Mouse (Mus musculus) intestine, embryonic 14.5 days (tissue): ENCODE data around the gene 2810004N23Rik. TPM values are rescaled to one million over a fixed set of nuclear protein-coding genes. Genes with fewer than 3 reads are reported as not detected.

Experiments
- ATAC-seq: fragments of 200-750 bp; cut with Nextera tagmentation; replicated peaks from 2 replicates; pipeline ENCODE4 v1.8.0; 2017; ENCODE audit warnings: low read depth, moderate number of reproducible peaks, moderate TSS enrichment, moderate library complexity; ENCODE audit not compliant: low FRiP score, low TSS enrichment
- DNase-seq: peaks from one replicate; pipeline ENCODE4 v3.0.0-alpha.2; 2018; ENCODE audit warnings: low spot score
- H3K27ac ChIP-seq: fragments of 300-500 bp; sonication (generic); 2 replicates; pipeline ENCODE4 v1.5.1; 2014; ENCODE audit warnings: low read depth, mild to moderate bottlenecking, control low read depth
- H3K27me3 ChIP-seq: fragments of 300-500 bp; sonication (generic); replicated peaks from 2 replicates; pipeline ENCODE4 v1.6.1; 2014; ENCODE audit warnings: low read length, control low read depth; ENCODE audit not compliant: control insufficient read depth, insufficient read depth
- H3K36me3 ChIP-seq: fragments of 300-500 bp; sonication (generic); 2 replicates; pipeline ENCODE4 v1.6.1; 2014; ENCODE audit warnings: low read length, control low read depth; ENCODE audit not compliant: control insufficient read depth, insufficient read depth
- H3K4me1 ChIP-seq: fragments of 300-500 bp; sonication (generic); replicated peaks from 2 replicates; pipeline ENCODE4 v1.6.1; 2014; ENCODE audit warnings: low read length, control low read depth, mixed read lengths; ENCODE audit not compliant: control insufficient read depth, insufficient read depth
- H3K4me2 ChIP-seq: fragments of 300-500 bp; sonication (generic); 2 replicates; pipeline ENCODE4 v1.6.1; 2014; ENCODE audit warnings: low read length
- H3K4me3 ChIP-seq: fragments of 300-500 bp; sonication (generic); 2 replicates; pipeline ENCODE4 v1.5.1; 2014; ENCODE audit warnings: low read depth, low read length, control low read depth, mixed read lengths
- H3K9ac ChIP-seq: fragments of 300-500 bp; sonication (generic); 2 replicates; pipeline ENCODE4 v1.6.1; 2014; ENCODE audit warnings: mild to moderate bottlenecking, low read length
- H3K9me3 ChIP-seq: fragments of 300-500 bp; sonication (generic); 2 replicates; pipeline ENCODE4 v1.6.1; 2016; ENCODE audit warnings: low read length, control low read depth; ENCODE audit not compliant: control insufficient read depth
- WGBS: fragments of 180-500 bp; shearing (Covaris S2); extraction: QIAGEN DNeasy Blood & Tissue Kit; methylation state at CpG from one replicate; pipeline ENCODE4 v1.1.7; 2014; 5-methylcytosine and 5-hydroxymethylcytosine counted together
- polyA plus RNA-seq: library from polyadenylated mRNA; unstranded; fragments of >200 nt; fragmentation: Nextera tagmentation; extraction: Ambion mirVana; gene quantifications from 2 replicates; pipeline ENCODE4 v1.2.1, GENCODE M21; 2014

Gene 2810004N23Rik
- polyA plus RNA-seq, 1 experiment from 2014 or later = 45.2 TPM

DNA sequence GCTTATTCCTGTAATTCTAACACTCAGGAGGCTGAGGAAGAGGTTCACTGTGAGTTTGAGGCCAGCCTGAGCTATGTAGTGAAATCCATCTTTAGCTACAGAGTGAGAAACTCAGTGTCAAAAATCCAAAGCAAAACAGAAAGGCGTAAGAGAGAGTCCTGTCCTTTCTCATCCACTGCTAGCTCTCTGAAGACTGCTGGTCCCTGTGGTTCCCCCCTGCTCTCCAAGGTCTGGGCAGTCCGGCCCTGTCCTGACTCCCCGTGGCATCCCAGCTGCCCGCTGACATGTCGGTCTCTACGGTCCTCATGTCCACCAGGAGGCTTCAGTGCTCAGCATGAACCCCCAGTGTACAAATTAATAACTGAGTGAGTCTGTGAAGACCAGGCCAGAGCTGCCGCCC is 26.6 kb downstream of the 2810004N23Rik start:
- ATAC-seq = no peak
- H3K4me2 ChIP-seq = no peak overlapping the region
- H3K4me1 ChIP-seq = 0 out of 2 replicates have a peak, but pooled peaks cover 4% of the 10 kb centered on the region
- no peaks in the 10 kb centered on the region for H3K27me3 ChIP-seq
- no peaks in the 10 kb centered on the region for H3K9me3 ChIP-seq
- H3K36me3 ChIP-seq = peaks cover 34% of the 10 kb centered on the region
- H3K27ac ChIP-seq = no peak overlapping the region
- H3K9ac ChIP-seq = no peak overlapping the region
- 84% methylated on average over 7 of the region's 7 CpGs for WGBS
- H3K4me3 ChIP-seq = no peak overlapping the region
- no peak for DNase-seq

DNA sequence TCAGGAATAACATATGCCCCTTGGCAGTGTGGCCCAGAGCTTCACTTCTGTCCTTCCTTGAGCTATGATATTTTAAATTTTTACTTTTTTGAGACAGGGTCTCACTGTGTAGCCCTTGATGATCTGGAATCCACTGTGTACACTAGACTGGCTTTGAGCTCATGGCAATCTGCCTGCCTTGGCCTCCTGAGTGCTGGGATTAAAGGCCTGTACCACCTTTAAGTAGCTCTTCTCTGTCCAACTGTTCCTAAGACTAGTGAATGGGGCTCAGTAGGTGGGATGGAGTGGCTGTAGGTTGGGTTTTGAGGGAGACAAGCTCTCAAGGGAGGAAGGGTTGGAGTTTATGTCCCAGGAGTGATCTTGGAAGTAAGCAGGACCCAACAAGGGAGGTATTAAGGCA is 27.1 kb downstream of the 2810004N23Rik start:
- H3K4me3 ChIP-seq = no peak overlapping the region
- DNase-seq = no peak
- no peak for ATAC-seq
- no peak overlapping the region for H3K27ac ChIP-seq
- no peaks in the 10 kb centered on the region for H3K27me3 ChIP-seq
- H3K9ac ChIP-seq = no peak overlapping the region
- 0 out of 2 replicates have a peak, but pooled peaks cover 4% of the 10 kb centered on the region for H3K4me1 ChIP-seq
- H3K4me2 ChIP-seq = no peak overlapping the region
- H3K9me3 ChIP-seq = no peaks in the 10 kb centered on the region
- peaks cover 30% of the 10 kb centered on the region for H3K36me3 ChIP-seq

DNA sequence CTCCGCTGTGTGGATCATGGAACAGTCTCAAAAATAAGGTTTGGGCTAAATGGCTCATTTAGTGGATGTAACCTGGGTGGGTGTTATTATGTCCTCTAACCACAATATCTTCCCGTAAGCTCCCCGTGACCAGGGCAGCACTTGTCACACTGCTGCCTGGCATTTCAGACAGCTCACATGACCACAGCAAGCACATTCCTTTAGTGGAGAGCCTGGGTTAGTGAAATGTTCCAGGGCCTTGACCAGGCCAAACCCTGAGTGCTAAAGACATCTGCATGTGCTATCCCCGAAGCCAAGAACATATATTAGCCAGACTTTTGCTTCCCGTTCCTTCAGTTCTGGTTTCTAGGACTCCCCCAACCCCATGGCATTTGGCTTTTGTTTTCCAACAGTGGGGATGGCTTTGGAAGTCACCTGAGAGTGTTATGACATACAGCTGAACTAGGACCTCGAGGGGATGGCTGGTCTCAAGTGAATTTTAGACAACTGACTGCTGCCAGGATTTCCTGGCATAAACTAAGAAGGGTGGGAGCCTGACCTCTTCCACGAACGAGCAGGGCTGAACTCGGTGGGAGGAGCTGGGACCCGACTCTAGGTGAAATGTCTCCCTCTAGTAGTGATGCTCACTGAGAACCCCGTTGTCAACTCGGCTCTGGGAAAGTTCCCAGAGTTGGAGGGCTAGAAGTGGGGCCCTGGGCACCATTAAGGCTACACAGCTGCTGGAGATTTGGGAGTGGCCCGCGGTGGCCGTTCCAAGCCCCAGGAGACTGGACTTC is 29.3 kb downstream of the 2810004N23Rik start:
- H3K36me3 ChIP-seq = peaks cover 7% of the 10 kb centered on the region
- DNase-seq (no peak), ATAC-seq (no peak)
- H3K4me2 ChIP-seq = peak overlapping the region; percentile 36; the same call in 1 of the 2 replicates
- H3K4me3 ChIP-seq = no peak overlapping the region
- no peak overlapping the region for H3K9ac ChIP-seq
- 0 out of 2 replicates have a peak, but pooled peaks cover 4% of the 10 kb centered on the region for H3K4me1 ChIP-seq
- H3K27me3 ChIP-seq = no peaks in the 10 kb centered on the region
- 30% methylated on average over 15 of the region's 15 CpGs for WGBS
- H3K9me3 ChIP-seq = no peaks in the 10 kb centered on the region
- H3K27ac ChIP-seq = no peak overlapping the region

DNA sequence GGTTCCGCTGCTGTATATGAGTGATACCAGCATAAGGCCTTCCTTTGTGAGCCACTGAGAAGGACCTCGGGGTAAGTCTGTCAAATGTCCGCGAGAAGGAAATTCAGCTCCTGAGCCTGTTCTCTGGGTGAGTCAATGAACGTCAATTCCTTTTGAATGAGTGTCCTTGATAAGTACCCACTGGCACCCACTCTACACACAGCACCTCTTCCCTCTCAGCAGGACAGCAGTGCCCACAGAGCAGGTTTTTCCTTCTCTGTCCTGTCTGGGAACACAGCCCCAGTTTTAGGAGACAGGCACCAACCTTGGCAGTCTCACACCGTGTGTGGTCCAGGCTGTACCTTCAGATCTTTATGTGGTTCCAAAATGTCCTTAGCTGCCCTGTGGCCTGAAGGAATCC is 31.0 kb downstream of the 2810004N23Rik start:
- Histone ChIP-seq H3K27ac (no peak overlapping the region), H3K4me2 (no peak overlapping the region), H3K4me3 (no peak overlapping the region), H3K36me3 (no peaks in the 10 kb centered on the region), H3K9me3 (no peaks in the 10 kb centered on the region), H3K9ac (no peak overlapping the region), H3K4me1 (0 out of 2 replicates have a peak, but pooled peaks cover 4% of the 10 kb centered on the region), H3K27me3 (no peaks in the 10 kb centered on the region)
- WGBS = 84% methylated on average over 6 of the region's 6 CpGs
- DNase-seq (no peak), ATAC-seq (no peak)

- Histone ChIP-seq H3K27ac (no peak overlapping the region), H3K4me2 (no peak overlapping the region), H3K27me3 (no peaks in the 10 kb centered on the region), H3K4me1 (0 out of 2 replicates have a peak, but pooled peaks cover 4% of the 10 kb centered on the region), H3K4me3 (no peak overlapping the region), H3K9me3 (no peaks in the 10 kb centered on the region), H3K9ac (no peak overlapping the region), H3K36me3 (no peaks in the 10 kb centered on the region)
- ATAC-seq = no peak
- WGBS = 76% methylated on average over 6 of the region's 6 CpGs
- no peak for DNase-seq
These were observed 31.4 kb downstream of the 2810004N23Rik start for GRCm38 (mm10) chr8:124831531-124831930.

GRCm38 (mm10) chr8:124830050-124830449 is 32.9 kb downstream of the 2810004N23Rik start:
- H3K27ac ChIP-seq = no peak overlapping the region
- no peak overlapping the region for H3K4me3 ChIP-seq
- ATAC-seq = no peak
- no peaks in the 10 kb centered on the region for H3K27me3 ChIP-seq
- no peaks in the 10 kb centered on the region for H3K9me3 ChIP-seq
- 0 out of 2 replicates have a peak, but pooled peaks cover 4% of the 10 kb centered on the region for H3K4me1 ChIP-seq
- H3K36me3 ChIP-seq = no peaks in the 10 kb centered on the region
- no peak for DNase-seq
- H3K4me2 ChIP-seq = no peak overlapping the region
- 74% methylated on average over 13 of the region's 13 CpGs for WGBS
- H3K9ac ChIP-seq = no peak overlapping the region

GRCm38 (mm10) chr8:124828561-124829240 is 34.2 kb downstream of the 2810004N23Rik start:
- H3K27me3 ChIP-seq = no peaks in the 10 kb centered on the region
- no peak overlapping the region for H3K4me2 ChIP-seq
- WGBS = 85% methylated on average over 24 of the region's 24 CpGs

GRCm38 (mm10) chr8:124827387-124827786 is 35.5 kb downstream of the 2810004N23Rik start:
- ATAC-seq (no peak), DNase-seq (peak; percentile 81)
- Histone ChIP-seq H3K36me3 (no peaks in the 10 kb centered on the region), H3K27me3 (no peaks in the 10 kb centered on the region), H3K4me3 (no peak overlapping the region), H3K9me3 (no peaks in the 10 kb centered on the region), H3K27ac (no peak overlapping the region), H3K4me2 (no peak overlapping the region), H3K9ac (no peak overlapping the region), H3K4me1 (no peaks in the 10 kb centered on the region)
- 3% methylated on average over 5 of the region's 5 CpGs for whole genome bisulfite sequencing

More at GRCm38 (mm10) chr8:124828561-124829240, 34.2 kb downstream of the 2810004N23Rik start:
- ATAC-seq (no peak), DNase-seq (no peak)
- H3K4me1 ChIP-seq = no peaks in the 10 kb centered on the region
- H3K9ac ChIP-seq = no peak overlapping the region
- H3K27ac ChIP-seq = no peak overlapping the region
- H3K9me3 ChIP-seq = no peaks in the 10 kb centered on the region
- no peak overlapping the region for H3K4me3 ChIP-seq
- no peaks in the 10 kb centered on the region for H3K36me3 ChIP-seq
